Mouse (Mus musculus): ENCODE measurements at regions not wholly inside any gene's neighbourhood (a gene's known extent, or its start where the extent isn't known, plus 50 kb on each side); places are given as distances from the start of the nearest gene placed in this dataset.
A peak's percentile ranks its signal among the peaks of the same experiment; 100 is the strongest.
"Not testable (repeated sequence)": the region's sequence is repeated elsewhere in the genome, so short reads cannot be mapped to it uniquely, and the experiment has no call there.

DNA sequence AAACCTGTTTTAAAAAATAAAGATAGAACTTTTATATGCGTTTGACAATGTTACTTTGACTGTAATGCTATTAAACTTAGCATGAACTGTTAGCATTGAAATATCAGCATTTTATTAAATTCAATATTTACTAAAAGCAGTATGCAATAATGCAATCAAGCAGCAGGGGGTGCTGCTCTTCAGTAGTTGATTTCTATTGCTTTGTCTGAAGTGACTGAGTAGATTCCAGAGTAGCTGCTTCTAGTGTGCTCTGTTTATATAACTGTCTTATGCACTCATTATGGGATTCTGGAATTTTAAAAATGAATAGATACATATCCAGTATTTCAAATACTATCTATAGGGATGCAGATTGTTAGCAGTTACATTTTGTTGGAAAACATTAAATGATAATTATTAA lies 146.2 kb downstream of the Gm28710 start:
- peak; percentile 42 for DNase-seq (ENCODE audit: low read depth)

DNA sequence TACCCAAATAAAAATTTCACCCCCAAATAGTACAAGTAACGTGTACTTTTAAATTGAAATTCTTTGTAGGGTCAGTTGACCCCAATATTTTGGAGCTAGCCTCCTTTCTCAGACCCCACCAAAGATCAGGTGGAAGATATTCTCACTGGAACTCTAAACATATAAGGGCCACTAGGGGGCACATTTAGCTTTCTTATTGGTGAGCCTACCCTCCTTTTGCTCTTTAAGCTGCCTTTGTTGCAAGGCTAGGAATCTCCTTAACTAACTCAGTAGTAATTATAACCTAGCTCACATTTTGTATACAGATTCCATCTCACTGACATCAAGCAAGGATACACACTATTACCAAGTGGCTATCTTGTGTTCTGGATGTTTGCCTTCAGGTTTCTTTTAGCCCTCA lies 155.8 kb downstream of the Gm28710 start:
- peak; percentile 37 for DNase-seq (ENCODE audit: low read depth)

DNA sequence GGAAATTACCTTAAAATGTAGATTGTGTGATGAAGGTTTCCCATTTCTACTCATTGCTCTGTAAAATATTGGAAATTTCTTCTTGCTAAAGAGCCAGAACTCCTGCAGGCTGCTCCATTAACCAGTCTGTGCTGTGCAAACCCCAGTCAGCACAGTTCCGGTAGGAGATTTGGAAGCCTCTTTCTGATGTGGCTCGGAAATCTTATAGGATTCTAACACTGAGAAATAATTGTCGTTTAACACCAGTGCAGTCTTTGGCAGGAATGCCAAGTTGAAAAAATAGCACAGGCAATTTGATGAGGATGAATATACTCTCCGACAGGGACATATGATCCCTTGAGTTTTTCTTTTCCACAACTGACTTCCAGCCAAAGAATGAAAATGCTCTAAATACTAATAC lies 176.1 kb downstream of the Gm28710 start:
- no peak for DNase-seq (ENCODE audit: low read depth)

DNA sequence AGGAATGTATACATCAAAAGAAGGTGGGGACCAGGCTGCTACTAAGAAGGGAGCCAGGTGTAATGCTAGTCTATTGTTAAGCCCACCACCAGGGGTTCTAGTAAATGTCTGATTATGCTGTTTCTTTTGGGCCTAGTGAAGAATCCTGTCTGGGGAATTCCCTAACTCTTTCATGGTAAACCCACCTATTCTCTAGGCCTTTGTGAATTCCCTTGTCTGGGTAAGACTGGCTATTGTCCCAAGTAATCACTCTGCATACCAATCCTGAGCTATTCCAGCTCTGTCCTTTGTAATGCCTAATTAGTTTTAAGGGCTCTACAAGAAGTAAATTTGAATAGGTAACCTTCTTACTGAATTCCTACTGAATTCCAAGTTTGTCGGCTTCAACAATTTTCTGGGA lies 177.2 kb downstream of the Gm28710 start:
- DNase-seq (ENCODE audit: low read depth) = not testable (repeated sequence)

DNA sequence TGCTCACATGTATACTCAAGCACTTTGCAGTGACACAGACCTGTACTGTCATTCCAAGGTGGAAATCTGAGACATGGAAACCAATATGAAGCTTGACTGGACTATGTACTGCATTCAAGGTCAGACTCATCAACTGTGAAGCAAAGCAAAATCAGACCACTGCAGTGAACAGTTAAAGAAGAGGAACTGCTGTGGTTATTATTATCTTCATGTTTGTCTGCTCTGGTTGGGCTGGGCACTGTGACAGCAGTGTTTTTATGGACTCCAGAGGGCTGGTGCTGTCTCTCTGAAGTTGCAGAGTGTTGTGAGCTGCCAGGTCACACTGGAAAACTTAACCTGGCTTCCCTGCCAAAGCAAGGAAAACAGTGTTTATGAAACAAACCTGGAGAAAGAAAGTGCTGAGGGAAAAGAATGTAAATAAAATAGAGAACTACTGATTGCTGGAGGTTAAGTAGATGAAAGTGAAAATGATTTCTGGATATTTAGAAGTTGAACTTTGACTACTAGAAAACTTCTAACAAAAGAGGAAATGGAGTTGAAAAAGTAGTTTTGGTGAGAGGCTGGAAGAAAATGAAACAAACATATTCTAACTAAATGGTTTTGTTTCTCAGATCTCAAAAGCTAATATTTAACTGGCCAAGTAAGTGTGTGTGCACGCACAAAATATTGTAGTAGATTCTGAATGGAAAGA lies 181.7 kb downstream of the Gm28710 start:
- DNase-seq (ENCODE audit: low read depth) = no peak

DNA sequence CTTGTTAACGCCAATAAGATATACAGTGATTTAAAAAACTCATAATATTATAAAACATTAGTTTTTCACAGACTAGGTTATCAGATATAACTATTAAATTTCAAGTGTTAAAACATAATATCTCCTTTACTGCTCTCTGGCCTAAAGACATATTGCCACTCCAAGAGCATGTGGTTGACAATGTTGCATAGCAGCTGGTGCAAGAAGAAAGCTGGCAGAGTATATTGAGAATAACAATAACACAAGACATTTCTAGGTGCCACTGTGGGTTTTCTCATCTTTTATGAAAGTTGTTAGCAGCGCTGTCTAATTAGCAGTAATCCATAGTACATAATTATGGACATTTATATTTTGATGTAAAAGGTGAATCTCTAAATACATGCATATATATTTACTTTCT lies 184.4 kb downstream of the Gm28710 start:
- no peak for DNase-seq (ENCODE audit: low read depth)

DNA sequence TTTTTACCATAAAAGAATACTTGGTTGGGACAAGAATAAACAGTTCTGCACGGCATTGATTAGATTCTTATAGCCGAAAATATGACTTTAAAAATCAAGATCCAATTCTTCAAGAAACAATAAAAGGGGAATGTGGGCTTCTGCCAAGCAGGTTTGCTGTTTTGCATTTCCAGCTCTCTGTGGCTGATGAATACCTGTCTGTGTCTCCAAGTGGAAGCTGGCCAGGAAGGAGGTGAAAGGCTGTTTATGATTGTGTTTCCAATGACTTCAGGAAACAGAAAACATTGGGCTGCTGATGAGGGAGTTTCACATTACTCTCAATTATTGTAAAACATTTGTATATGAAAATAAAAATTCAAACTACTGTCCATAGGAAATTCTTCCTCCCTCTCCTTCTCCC lies 193.3 kb downstream of the Gm28710 start:
- no peak for DNase-seq (ENCODE audit: low read depth)

DNA sequence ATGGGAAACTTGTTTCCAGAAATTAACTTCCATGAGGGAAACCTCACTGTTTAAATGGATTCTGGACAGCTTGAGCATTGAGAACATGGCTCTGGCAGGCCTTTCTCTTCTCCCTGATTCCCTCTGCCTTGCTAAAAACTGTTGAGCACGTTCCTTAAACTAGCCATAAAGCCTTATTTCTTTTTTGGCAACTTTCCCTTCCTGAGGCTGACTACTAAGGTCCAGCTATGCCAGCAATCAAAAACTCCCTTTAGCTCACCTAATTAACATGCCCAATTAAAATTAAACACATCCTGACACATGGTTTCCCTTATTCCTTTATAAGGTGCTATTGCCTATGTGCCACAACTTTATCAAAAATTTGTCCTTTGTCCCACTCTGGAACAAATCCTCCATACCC lies 199.9 kb downstream of the Gm28710 start:
- no peak for DNase-seq (ENCODE audit: low read depth)

DNA sequence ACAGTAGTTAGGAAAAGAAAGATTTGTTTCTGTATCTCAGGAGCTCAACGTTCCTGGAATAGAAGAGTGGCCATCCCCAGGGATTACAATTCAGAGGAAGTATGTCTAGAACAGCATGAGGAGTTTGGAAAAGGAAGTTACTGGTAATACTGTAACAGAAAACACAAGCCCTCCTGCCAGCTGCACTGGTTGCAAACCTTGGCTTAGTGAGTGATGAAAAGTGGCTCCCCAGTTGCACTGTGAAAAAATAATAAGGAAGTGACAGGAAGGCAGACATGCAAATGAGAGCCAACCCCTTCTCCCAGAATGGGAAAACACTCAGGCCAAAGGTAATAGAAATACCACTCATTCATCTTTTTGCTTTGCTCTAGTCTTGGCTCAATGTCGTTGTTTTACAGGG lies 207.6 kb downstream of the Gm28710 start:
- DNase-seq (ENCODE audit: low read depth) = no peak

DNA sequence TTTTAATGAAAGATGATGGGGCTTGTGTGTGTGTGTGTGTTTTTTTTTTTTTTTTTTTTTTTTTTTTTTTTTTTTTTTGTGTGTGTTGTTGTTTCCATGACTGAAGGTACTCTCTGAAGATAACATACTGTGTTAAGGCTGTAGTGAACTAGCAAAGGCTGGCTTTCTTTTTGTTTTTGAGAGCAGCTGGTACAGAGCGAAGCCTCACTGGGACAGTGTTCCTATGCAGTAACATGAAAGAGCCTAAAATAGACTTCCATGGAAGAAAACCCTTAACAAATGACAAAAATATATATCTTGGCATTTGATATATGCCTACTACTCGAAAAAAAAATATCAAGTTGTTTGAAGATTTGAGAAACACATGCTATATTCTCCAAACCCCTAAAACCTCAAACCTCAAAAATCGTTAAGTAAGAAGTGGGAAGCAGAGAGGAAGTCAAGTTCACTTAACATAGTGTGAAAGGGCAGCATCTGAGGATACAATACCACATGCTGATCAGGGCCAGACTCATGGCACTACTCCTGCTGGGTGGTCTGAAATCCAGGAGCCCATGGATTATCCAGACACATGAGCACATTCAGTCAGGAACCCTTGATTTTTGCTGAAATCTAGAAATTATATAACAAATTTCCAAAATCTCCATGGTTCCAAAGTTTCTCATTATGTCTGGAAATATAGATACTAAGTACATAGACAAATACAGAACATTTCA lies 215.4 kb downstream of the Gm28710 start:
- DNase-seq (ENCODE audit: low read depth) = no peak

DNA sequence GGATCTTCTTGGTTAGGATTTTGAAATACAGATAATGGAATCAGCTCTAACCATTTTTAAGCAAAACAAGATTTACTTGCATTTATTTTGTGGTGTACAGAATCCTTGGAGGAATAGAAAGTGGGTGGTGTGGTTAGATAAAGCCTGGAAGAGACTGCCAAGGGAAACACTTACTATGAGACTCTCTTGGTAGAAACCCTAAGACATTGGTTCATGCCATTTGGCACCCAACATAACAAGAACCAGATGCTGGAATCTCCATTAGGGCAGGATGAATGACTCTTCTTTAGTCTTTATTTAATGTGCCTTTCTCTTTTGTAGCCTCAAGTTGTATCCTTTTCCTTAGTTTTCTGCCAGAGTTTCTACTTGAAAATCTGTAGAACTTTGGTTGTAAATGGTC lies 230.0 kb downstream of the Gm28710 start:
- DNase-seq (ENCODE audit: low read depth) = no peak

DNA sequence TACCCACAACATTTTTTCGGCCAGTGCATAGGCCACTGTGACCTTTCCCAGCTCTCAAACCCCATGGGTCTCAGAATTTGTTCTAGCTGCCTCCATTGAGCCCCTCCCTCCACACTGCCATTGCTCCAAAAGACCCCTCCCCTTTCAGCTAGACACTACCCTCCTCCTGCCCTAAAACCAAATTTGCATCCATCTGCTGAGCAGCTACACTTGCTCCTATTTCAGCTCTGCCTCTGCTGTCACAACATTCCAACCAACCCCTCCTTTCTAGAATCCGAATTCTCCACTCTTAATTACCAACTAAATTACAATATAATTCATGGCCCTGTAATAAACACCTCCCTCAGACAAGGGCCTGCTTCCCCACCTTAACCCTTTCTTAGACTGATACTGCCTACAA lies 262.3 kb downstream of the Gm28710 start:
- no peak for DNase-seq (ENCODE audit: low read depth)

DNA sequence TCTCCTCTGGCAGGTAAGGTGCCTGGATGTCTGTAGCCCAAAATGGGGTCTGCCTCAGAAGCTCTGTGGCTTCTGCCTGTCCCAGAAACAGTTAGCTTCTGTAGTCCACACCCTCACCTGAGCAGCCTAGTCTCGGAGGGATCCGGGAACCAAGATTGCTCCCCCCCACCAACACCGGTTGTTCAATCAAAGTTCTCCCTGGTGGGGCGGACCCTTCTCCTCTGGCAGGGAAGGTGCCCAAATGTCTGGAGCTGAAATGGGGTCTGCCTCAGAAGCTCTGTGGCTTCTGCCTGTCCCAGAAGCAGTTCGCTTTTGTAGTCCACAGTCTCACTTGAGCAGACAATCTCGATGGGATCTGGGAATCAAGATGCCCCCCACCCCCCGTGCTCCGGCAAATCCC lies 273.0 kb downstream of the Gm28710 start:
- DNase-seq (ENCODE audit: low read depth) = no peak

DNA sequence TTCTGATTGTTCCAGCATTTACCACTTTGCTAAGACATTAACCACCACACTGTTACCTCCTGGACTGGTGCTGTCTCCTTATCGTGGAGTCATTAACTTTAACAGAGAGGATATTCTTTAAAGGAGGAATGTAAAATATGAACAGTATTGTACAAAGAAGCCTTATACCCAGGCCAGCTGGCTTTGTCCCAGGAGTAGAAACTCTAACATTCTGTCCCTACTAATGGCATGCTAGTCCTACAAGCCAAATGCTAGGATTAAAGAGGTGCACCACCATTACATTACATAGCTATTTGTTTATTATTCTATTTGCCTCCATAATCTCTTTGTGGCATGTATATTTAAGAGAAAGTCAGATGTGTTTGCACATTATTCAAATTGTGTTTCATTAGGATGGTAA lies 288.8 kb downstream of the Gm28710 start:
- DNase-seq (ENCODE audit: low read depth) = no peak

DNA sequence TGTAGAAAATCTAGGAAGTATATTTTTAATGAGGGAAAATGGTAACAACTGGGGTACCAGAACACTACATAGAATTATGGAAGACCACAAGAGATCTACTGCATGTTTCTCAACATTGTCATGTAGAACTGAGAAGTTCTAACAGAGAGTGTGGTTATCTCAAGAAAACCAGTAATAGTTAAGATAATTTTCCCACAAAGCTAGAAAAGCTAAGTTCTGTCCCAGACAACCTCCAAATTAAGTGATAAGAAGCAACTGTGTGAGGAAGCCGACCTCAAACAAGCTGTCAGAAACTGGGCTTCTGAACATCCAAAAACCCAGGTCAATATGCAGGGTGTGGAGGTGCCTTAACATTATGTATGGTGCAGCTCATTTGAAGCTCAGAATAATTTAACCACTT lies 261.4 kb upstream of the Speer4f2 start:
- DNase-seq (ENCODE audit: low read depth) = no peak

DNA sequence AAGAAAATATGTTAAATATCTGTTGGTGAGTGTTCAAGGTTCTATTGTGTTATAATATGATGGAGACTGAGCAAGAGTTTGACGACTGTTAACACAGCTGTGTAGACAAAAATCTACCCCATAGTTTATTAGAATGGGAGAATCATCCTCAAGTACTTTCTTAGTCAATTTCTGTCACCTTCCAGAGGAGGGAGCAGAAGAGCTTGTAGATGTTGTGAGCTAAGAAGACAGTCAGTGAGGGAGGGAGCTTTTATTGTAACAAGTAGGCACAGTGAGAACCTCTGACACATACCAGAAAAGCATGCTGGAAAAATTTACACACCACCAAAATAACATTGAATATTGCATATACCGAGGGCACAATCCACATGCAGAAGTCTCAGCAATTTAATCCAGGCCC lies 261.0 kb upstream of the Speer4f2 start:
- DNase-seq (ENCODE audit: low read depth) = peak; percentile 4

DNA sequence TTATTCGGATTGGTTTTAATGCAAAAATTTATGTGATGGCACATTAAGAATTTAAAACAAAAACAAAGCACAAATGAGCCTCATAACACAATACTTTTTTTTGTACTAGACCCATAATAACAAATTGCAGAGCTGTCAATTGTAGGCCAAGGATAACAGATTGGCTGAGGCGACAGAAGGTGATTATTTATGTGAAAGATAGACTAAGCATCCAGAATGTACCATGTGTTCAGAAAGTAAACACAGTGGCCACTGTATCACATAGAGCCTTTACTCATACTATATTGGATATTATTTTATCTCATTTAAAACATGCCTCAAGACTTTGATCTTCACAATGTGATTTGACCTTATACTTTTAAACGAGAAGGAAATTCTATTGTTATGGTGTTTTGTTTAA lies 257.9 kb upstream of the Speer4f2 start:
- DNase-seq (ENCODE audit: low read depth) = no peak

DNA sequence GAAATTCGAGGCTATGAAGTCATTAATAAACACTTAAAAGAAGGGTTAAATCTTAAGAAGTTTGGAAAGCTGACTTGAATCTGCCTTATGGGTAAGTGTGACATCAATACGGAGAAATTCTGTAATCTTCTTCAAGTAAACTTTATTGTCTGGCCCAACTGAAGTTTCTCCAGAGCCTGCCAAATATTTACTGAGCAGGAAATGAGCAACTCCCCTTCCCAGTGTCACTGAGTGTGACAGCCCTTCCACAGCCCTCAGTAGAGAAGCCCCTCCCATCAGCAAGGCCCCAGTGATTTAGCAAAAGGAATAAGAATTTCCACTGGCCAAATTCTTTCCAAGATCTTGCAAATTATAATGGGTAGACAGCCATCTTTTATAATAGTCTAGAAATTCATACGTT lies 256.9 kb upstream of the Speer4f2 start:
- no peak for DNase-seq (ENCODE audit: low read depth)

DNA sequence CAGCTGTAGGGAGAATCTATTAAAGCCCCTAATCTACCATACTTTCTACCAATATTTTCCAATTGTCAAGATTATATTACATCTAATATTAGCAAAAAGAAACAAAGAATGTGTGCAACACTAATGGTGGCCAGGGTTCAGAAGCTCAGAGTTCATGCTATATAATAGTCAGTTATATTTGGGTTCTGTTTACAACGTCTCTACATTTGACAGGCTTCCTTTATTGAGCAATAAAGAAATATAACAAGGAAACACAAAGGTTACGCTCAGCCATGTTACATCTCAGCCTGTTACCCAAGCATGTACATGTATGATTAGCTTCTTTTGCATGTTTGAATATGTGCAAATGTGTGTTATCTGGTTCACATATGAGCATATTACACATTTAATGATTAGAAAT lies 247.7 kb upstream of the Speer4f2 start:
- no peak for DNase-seq (ENCODE audit: low read depth)

DNA sequence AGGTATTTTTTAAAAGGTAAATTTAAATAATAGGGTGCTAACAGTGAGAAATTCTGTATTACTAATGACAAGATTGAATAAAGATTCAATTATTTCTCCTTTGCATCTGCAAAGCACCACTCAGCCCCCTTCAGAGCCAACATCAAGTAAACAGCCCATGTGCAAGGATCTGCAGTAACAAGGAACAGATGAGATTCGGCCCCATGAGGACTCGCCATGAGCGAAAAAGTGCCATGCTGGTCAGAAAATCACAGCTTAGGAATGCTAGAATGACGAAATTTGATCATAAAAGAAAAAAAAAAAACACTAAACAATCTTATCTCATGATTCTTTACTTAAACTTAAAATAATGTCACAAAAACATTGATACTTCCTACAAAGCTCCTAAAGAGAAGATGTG lies 245.5 kb upstream of the Speer4f2 start:
- DNase-seq (ENCODE audit: low read depth) = no peak

DNA sequence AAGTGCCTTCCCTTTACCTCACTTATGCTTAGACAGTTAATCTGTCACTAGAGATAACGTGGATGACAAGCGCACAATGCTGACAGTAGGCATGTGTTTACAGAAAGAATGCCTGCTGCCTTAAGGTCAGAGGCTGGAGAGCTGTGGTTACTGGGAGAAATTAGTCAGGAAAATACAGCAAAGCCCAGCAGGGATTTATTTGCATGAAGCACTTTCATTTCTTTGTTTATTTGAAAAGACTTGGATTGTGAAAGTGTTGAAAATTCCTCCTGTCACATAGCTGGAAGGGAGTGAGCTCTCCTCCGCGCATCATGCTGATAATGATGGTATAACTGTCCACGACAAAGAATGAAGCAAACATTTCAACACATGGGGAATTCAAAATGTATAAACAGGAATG lies 237.5 kb upstream of the Speer4f2 start:
- DNase-seq (ENCODE audit: low read depth) = no peak

DNA sequence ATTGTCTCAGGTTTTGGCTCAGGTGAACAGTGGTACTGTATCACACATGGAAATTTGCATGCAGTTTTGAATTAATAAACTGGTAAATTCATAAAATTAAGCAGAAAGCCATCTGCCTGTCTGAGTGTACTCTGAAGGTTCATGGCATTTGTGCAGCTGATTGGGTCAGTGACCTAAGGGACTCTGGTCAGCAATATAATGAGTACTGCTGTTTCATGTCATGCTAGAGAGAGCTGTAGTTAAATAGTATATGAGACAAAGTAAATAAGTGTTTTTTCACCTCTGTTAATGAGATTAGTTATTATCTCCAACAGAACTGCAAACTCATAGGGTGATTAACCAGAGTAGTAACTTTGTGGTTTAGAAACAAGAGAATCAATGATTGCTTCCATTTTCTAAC lies 231.4 kb upstream of the Speer4f2 start:
- DNase-seq (ENCODE audit: low read depth) = no peak

DNA sequence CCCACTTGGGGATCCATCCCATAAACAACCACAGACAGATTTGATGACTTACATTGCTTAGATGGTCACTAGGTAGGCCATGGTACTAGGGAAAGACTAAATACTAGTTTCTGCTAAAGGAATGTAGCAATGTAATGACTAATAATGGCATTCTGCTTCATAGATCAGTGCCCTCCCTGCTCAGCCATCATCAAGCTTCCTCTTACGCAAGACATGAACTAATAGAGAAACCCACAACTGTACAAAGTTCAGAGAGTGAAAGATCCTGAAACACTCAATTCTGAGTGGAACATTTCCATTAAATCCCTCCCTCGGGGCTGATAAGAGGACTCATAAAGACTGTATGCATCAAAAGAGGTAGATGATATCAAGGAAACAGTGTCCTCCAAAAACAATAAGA lies 198.4 kb upstream of the Speer4f2 start:
- peak; percentile 21 for DNase-seq (ENCODE audit: low read depth)

DNA sequence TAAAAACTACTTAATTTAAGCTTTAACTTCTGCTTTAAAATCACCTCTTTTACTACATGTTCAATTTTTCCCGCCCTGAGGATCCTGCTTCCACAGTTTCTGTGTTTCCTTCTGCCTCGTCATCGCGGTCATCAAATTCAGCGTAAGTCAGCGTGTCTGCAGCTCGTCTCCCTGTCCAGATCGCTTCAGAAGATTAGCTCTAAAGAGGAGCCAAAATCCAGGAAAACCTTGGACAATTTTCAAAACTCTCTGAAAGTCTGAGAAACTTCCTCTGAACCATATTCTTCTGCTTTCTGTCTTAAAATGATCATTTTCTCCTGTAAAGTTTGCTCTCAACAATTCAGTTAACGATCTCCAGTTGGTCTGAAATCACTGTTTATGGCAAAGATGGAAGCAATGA lies 196.2 kb upstream of the Speer4f2 start:
- DNase-seq (ENCODE audit: low read depth) = no peak

Measured in 416B (cell line).